Mouse (Mus musculus): ENCODE data around the gene 4930564D02Rik. TPM values are rescaled to one million over a fixed set of nuclear protein-coding genes. Genes with fewer than 3 reads are reported as not detected.

Gene 4930564D02Rik
- 1.5 TPM for polyA plus RNA-seq (2014; fragmentation: Illumina TruSeq; extraction: RNeasy Lipid Tissue Mini Kit (QIAGEN cat#74804); ENCODE audit: low read depth, low replicate concordance)

DNA sequence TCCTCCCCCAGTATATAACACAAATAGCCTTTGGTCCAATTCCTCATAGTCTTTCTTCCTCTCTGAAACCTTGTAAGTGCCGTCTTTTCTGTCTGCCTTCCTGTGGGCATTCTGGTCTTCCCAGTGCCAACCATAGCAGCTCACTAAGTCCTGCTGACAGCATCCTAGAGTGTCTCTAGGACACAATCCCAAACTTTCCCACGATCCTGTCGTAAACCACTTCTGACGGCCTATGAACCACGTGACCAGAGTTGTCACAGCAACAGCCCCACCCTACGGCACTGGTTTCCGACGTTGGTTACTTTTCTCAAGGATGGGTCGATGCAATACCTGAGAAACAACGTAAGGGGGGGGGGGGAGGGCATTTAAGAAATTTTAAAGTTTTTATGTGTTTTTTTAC lies at the start of gene 4930564D02Rik:
Gene 4930564D02Rik (plus strand): TSS at position 301 of the 400 bp plus-strand sequence.

DNA sequence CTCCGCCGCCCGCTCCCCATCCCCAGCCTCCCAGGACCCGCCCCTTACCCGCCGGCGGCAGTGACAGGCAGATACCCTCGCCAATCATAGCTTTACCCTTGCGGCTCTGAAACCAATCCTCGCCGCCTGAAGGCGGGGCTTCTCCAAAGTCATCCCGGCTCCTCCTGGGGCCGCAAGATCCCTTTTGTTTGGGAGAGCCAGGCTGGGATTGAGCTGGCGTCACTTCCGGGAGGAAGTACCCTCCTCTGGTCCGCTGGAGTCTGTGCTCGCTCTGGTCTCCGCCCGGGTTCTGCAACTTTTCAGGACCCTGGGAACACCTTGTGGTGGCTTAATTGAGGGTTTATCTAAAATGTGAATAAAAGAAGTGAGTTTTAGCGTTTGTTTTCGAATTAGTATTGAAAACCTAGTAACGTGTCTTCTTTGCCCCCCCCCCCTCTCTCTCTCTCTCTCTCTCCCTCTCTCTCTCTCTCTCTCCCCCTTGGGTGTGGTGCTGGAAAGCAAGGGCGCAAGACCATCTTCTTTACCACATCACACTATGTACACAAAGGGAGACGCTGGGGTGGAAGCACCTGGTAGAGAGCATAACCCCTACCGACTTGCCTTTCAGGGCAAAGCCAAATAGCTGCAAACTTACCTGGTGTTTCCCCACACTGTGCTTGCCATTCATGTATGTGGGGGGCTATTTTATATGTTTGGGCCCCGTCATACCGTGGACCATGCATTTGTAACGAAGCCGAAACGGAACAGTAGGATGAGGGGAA lies 13.5 kb upstream of the 4930564D02Rik start, which contains the start of gene Cttnbp2nl:
Gene Cttnbp2nl (minus strand): TSS at position 210 of the 761 bp plus-strand sequence.

Other genes with a start within 250 kb of the 4930564D02Rik start
- 1.0 TPM for gene Mov10, start 248.3 kb upstream of the 4930564D02Rik start, polyA plus RNA-seq (2014; fragmentation: Illumina TruSeq; extraction: RNeasy Lipid Tissue Mini Kit (QIAGEN cat#74804); ENCODE audit: low read depth, low replicate concordance)
- 100.0 TPM for gene St7l, start 202.8 kb upstream of the 4930564D02Rik start, polyA plus RNA-seq (2014; fragmentation: Illumina TruSeq; extraction: RNeasy Lipid Tissue Mini Kit (QIAGEN cat#74804); ENCODE audit: low read depth, low replicate concordance)
- gene Capza1, start 202.3 kb upstream of the 4930564D02Rik start, polyA plus RNA-seq (2014; fragmentation: Illumina TruSeq; extraction: RNeasy Lipid Tissue Mini Kit (QIAGEN cat#74804); ENCODE audit: low read depth, low replicate concordance): 486 TPM
- 0.46 TPM for gene Wnt2b, start 104.9 kb upstream of the 4930564D02Rik start, polyA plus RNA-seq (2014; fragmentation: Illumina TruSeq; extraction: RNeasy Lipid Tissue Mini Kit (QIAGEN cat#74804); ENCODE audit: low read depth, low replicate concordance)
- gene Cttnbp2nl, start 13.7 kb upstream of the 4930564D02Rik start, polyA plus RNA-seq (2014; fragmentation: Illumina TruSeq; extraction: RNeasy Lipid Tissue Mini Kit (QIAGEN cat#74804); ENCODE audit: low read depth, low replicate concordance): 31.7 TPM